Mouse (Mus musculus): ENCODE measurements around the gene Mxi1. TPM values are rescaled to one million over a fixed set of nuclear protein-coding genes. Genes with fewer than 3 reads are reported as not detected.

Gene Mxi1
- total and polyA plus RNA-seq, 2 experiments: 11.8 to 16.1 TPM

GRCm38 (mm10) chr19:53399213-53399612, 88.9 kb downstream of the Mxi1 start:
- no peak for DNase-seq (ENCODE audit: extremely low read depth, low read depth, low spot score)
- WGBS: 73% methylated on average over 4 of the region's 4 CpGs
- no peak overlapping the region for H3K4me3 ChIP-seq (ENCODE audit: insufficient read depth, low read depth, low read length)
- H3K36me3 ChIP-seq (ENCODE audit: control insufficient read depth, insufficient read depth, low read length): no peaks in the 10 kb centered on the region
- no peaks in the 10 kb centered on the region for H3K27me3 ChIP-seq (ENCODE audit: control insufficient read depth, insufficient read depth, low read length)
- TF ChIP-seq POLR2A (IDR thresholded peaks at IDR 0.05; ENCODE audit: extremely low read depth, insufficient read depth, low read length) (no peak), CTCF (IDR thresholded peaks at IDR 0.05; ENCODE audit: low read depth, low read length) (no peak)
- H3K9ac ChIP-seq (ENCODE audit: low read depth, low read length): no peak overlapping the region
- H3K79me2 ChIP-seq (ENCODE audit: control insufficient read depth, insufficient read depth, low read length): no peaks in the 10 kb centered on the region
- peaks cover 2% of the 10 kb centered on the region; the same call in 1 of the 2 replicates for H3K4me1 ChIP-seq (ENCODE audit: control insufficient read depth, insufficient read depth, low read length)
- H3K27ac ChIP-seq (replicated peaks; ENCODE audit: insufficient read depth, low read depth, low read length): no peak overlapping the region

GRCm38 (mm10) chr19:53400332-53401110, 90.2 kb downstream of the Mxi1 start:
- Histone ChIP-seq H3K79me2 (ENCODE audit: control insufficient read depth, insufficient read depth, low read length) (no peaks in the 10 kb centered on the region), H3K36me3 (ENCODE audit: control insufficient read depth, insufficient read depth, low read length) (no peaks in the 10 kb centered on the region), H3K4me1 (ENCODE audit: control insufficient read depth, insufficient read depth, low read length) (peaks cover 2% of the 10 kb centered on the region; the same call in 1 of the 2 replicates), H3K4me3 (ENCODE audit: insufficient read depth, low read depth, low read length) (no peak overlapping the region), H3K27ac (replicated peaks; ENCODE audit: insufficient read depth, low read depth, low read length) (no peak overlapping the region), H3K9ac (ENCODE audit: low read depth, low read length) (no peak overlapping the region), H3K27me3 (ENCODE audit: control insufficient read depth, insufficient read depth, low read length) (no peaks in the 10 kb centered on the region)
- DNase-seq (ENCODE audit: extremely low read depth, low read depth, low spot score): no peak
- 75% methylated on average over 16 of the region's 16 CpGs for WGBS
- no peak for TF ChIP-seq CTCF (IDR thresholded peaks at IDR 0.05; ENCODE audit: low read depth, low read length)
- TF ChIP-seq POLR2A (IDR thresholded peaks at IDR 0.05; ENCODE audit: extremely low read depth, insufficient read depth, low read length): no peak

- DNase-seq (ENCODE audit: extremely low read depth, low read depth, low spot score): no peak
- Histone ChIP-seq H3K36me3 (ENCODE audit: control insufficient read depth, insufficient read depth, low read length) (no peaks in the 10 kb centered on the region), H3K27ac (replicated peaks; ENCODE audit: insufficient read depth, low read depth, low read length) (no peak overlapping the region), H3K9ac (ENCODE audit: low read depth, low read length) (no peak overlapping the region), H3K4me3 (ENCODE audit: insufficient read depth, low read depth, low read length) (no peak overlapping the region), H3K27me3 (ENCODE audit: control insufficient read depth, insufficient read depth, low read length) (no peaks in the 10 kb centered on the region), H3K79me2 (ENCODE audit: control insufficient read depth, insufficient read depth, low read length) (no peaks in the 10 kb centered on the region), H3K4me1 (ENCODE audit: control insufficient read depth, insufficient read depth, low read length) (peaks cover 2% of the 10 kb centered on the region; the same call in 1 of the 2 replicates)
- WGBS: 60% methylated on average over 12 of the region's 12 CpGs
- no peak for TF ChIP-seq CTCF (IDR thresholded peaks at IDR 0.05; ENCODE audit: low read depth, low read length)
- no peak for TF ChIP-seq POLR2A (IDR thresholded peaks at IDR 0.05; ENCODE audit: extremely low read depth, insufficient read depth, low read length)
Observed at GRCm38 (mm10) chr19:53402741-53403432, 92.6 kb downstream of the Mxi1 start.

- Histone ChIP-seq H3K9ac (ENCODE audit: low read depth, low read length) (no peak overlapping the region), H3K4me3 (ENCODE audit: insufficient read depth, low read depth, low read length) (no peak overlapping the region), H3K36me3 (ENCODE audit: control insufficient read depth, insufficient read depth, low read length) (no peaks in the 10 kb centered on the region), H3K27ac (replicated peaks; ENCODE audit: insufficient read depth, low read depth, low read length) (no peak overlapping the region), H3K27me3 (ENCODE audit: control insufficient read depth, insufficient read depth, low read length) (no peaks in the 10 kb centered on the region), H3K4me1 (ENCODE audit: control insufficient read depth, insufficient read depth, low read length) (peaks cover 2% of the 10 kb centered on the region; the same call in 1 of the 2 replicates), H3K79me2 (ENCODE audit: control insufficient read depth, insufficient read depth, low read length) (no peaks in the 10 kb centered on the region)
- DNase-seq (ENCODE audit: extremely low read depth, low read depth, low spot score): peak; percentile 40
- no peak for TF ChIP-seq POLR2A (IDR thresholded peaks at IDR 0.05; ENCODE audit: extremely low read depth, insufficient read depth, low read length)
- TF ChIP-seq CTCF (IDR thresholded peaks at IDR 0.05; ENCODE audit: low read depth, low read length): no peak
- 63% methylated on average over 10 of the region's 10 CpGs for WGBS
Observed at GRCm38 (mm10) chr19:53404219-53404836, 94.0 kb downstream of the Mxi1 start.

- H3K9ac ChIP-seq (ENCODE audit: low read depth, low read length): no peak overlapping the region
- no peak for DNase-seq (ENCODE audit: extremely low read depth, low read depth, low spot score)
- H3K27ac ChIP-seq (replicated peaks; ENCODE audit: insufficient read depth, low read depth, low read length): no peak overlapping the region
- no peaks in the 10 kb centered on the region for H3K79me2 ChIP-seq (ENCODE audit: control insufficient read depth, insufficient read depth, low read length)
- 82% methylated on average over 18 of the region's 18 CpGs for WGBS
- H3K4me3 ChIP-seq (ENCODE audit: insufficient read depth, low read depth, low read length): no peak overlapping the region
- peaks cover 2% of the 10 kb centered on the region; the same call in 1 of the 2 replicates for H3K4me1 ChIP-seq (ENCODE audit: control insufficient read depth, insufficient read depth, low read length)
- no peaks in the 10 kb centered on the region for H3K36me3 ChIP-seq (ENCODE audit: control insufficient read depth, insufficient read depth, low read length)
- H3K27me3 ChIP-seq (ENCODE audit: control insufficient read depth, insufficient read depth, low read length): no peaks in the 10 kb centered on the region
- no peak for TF ChIP-seq CTCF (IDR thresholded peaks at IDR 0.05; ENCODE audit: low read depth, low read length)
- no peak for TF ChIP-seq POLR2A (IDR thresholded peaks at IDR 0.05; ENCODE audit: extremely low read depth, insufficient read depth, low read length)
Observed at GRCm38 (mm10) chr19:53404837-53405356, 94.6 kb downstream of the Mxi1 start.
